Mouse (Mus musculus): Measurements from ENCODE around the gene Actn3.
"Not testable (repeated sequence)": the region's sequence is repeated elsewhere in the genome, so short reads cannot be mapped to it uniquely, and the experiment has no call there.

GRCm38 (mm10) chr19:4874613-4875012, 3.1 kb downstream of the Actn3 start:
- not testable (repeated sequence) for TF ChIP-seq GATA1, TAL1 (IDR thresholded peaks at IDR 0.05; ENCODE audit: low read length)

Data from erythroblast, embryonic 14.5 days (primary cell).